Mouse (Mus musculus): ENCODE measurements around the gene Ncs1.

DNA sequence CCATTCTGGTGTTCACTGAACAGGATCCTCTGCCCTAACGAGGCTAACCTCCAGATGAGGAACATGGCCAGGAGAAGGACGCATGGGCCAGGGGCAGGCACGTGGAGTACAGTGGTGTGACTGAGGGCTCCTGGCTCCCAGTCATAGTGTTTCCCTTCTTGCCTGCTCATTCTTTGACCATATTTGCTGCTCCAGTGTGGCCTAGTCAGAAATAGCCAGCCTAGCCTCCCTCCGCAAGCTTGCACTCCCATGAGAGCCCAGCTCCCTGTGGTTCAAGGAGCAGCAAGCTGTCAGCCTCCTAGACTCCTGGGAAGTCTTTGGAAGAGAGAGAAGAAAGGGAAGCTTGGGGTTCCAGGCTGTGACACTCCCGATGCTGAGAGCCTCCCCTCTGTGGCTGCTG, 40.9 kb upstream of the Ncs1 start:
- TF ChIP-seq GATA1 (IDR thresholded peaks at IDR 0.05; ENCODE audit: borderline replicate concordance, low read length) (no peak), FLI1 (IDR thresholded peaks at IDR 0.05; ENCODE audit: low read length) (no peak)
